Mouse (Mus musculus): ENCODE data around the gene Crebl2. TPM values are rescaled to one million over a fixed set of nuclear protein-coding genes. Genes with fewer than 3 reads are reported as not detected.

Gene Crebl2
- polyA plus RNA-seq, 1 experiment = 47.6 TPM

GRCm38 (mm10) chr6:134806130-134806529, 23.8 kb upstream of the Crebl2 start:
- Histone ChIP-seq H3K27ac (ENCODE audit: insufficient read depth, low read length) (no peak overlapping the region), H3K27me3 (ENCODE audit: control insufficient read depth, insufficient read depth, low read length) (no peaks in the 10 kb centered on the region), H3K4me3 (replicated peaks; ENCODE audit: insufficient read depth, low read depth, low read length) (no peak overlapping the region), H3K4me1 (ENCODE audit: control insufficient read depth, insufficient read depth, low read length) (no peaks in the 10 kb centered on the region)
- no peak for DNase-seq
- no peak for TF ChIP-seq POLR2A (IDR thresholded peaks at IDR 0.05; ENCODE audit: borderline replicate concordance, insufficient read depth, low read length)
- TF ChIP-seq CTCF (IDR thresholded peaks at IDR 0.05; ENCODE audit: borderline replicate concordance, insufficient read depth, low read depth, low read length) = no peak
- WGBS = 90% methylated on average over 6 of the region's 6 CpGs

GRCm38 (mm10) chr6:134807091-134807490, 22.9 kb upstream of the Crebl2 start:
- Histone ChIP-seq H3K27ac (ENCODE audit: insufficient read depth, low read length) (no peak overlapping the region), H3K27me3 (ENCODE audit: control insufficient read depth, insufficient read depth, low read length) (no peaks in the 10 kb centered on the region), H3K4me1 (ENCODE audit: control insufficient read depth, insufficient read depth, low read length) (no peaks in the 10 kb centered on the region), H3K4me3 (replicated peaks; ENCODE audit: insufficient read depth, low read depth, low read length) (no peak overlapping the region)
- DNase-seq = no peak
- 69% methylated on average over 2 of the region's 2 CpGs for WGBS
- no peak for TF ChIP-seq CTCF (IDR thresholded peaks at IDR 0.05; ENCODE audit: borderline replicate concordance, insufficient read depth, low read depth, low read length)
- TF ChIP-seq POLR2A (IDR thresholded peaks at IDR 0.05; ENCODE audit: borderline replicate concordance, insufficient read depth, low read length) = no peak

- no peaks in the 10 kb centered on the region for H3K27me3 ChIP-seq (ENCODE audit: control insufficient read depth, insufficient read depth, low read length)
- no peak overlapping the region for H3K27ac ChIP-seq (ENCODE audit: insufficient read depth, low read length)
- DNase-seq = no peak
- no peaks in the 10 kb centered on the region for H3K4me1 ChIP-seq (ENCODE audit: control insufficient read depth, insufficient read depth, low read length)
- no peak overlapping the region for H3K4me3 ChIP-seq (replicated peaks; ENCODE audit: insufficient read depth, low read depth, low read length)
- no peak for TF ChIP-seq POLR2A (IDR thresholded peaks at IDR 0.05; ENCODE audit: borderline replicate concordance, insufficient read depth, low read length)
- no peak for TF ChIP-seq CTCF (IDR thresholded peaks at IDR 0.05; ENCODE audit: borderline replicate concordance, insufficient read depth, low read depth, low read length)
- WGBS = 91% methylated on average over 11 of the region's 11 CpGs
Observed at GRCm38 (mm10) chr6:134807794-134808193, 22.2 kb upstream of the Crebl2 start.

- Histone ChIP-seq H3K27ac (ENCODE audit: insufficient read depth, low read length) (no peak overlapping the region), H3K4me3 (replicated peaks; ENCODE audit: insufficient read depth, low read depth, low read length) (no peak overlapping the region), H3K4me1 (ENCODE audit: control insufficient read depth, insufficient read depth, low read length) (no peaks in the 10 kb centered on the region), H3K27me3 (ENCODE audit: control insufficient read depth, insufficient read depth, low read length) (no peaks in the 10 kb centered on the region)
- WGBS = 78% methylated on average over 1 of the region's 1 CpGs
- no peak for DNase-seq
- TF ChIP-seq CTCF (IDR thresholded peaks at IDR 0.05; ENCODE audit: borderline replicate concordance, insufficient read depth, low read depth, low read length) = no peak
- TF ChIP-seq POLR2A (IDR thresholded peaks at IDR 0.05; ENCODE audit: borderline replicate concordance, insufficient read depth, low read length) = no peak
Observed at GRCm38 (mm10) chr6:134813066-134813465, 16.9 kb upstream of the Crebl2 start.

- WGBS = 72% methylated on average over 12 of the region's 12 CpGs
- no peak for TF ChIP-seq CTCF (IDR thresholded peaks at IDR 0.05; ENCODE audit: borderline replicate concordance, insufficient read depth, low read depth, low read length)
- no peak for TF ChIP-seq POLR2A (IDR thresholded peaks at IDR 0.05; ENCODE audit: borderline replicate concordance, insufficient read depth, low read length)
- Histone ChIP-seq H3K27ac (ENCODE audit: insufficient read depth, low read length) (no peak overlapping the region), H3K27me3 (ENCODE audit: control insufficient read depth, insufficient read depth, low read length) (no peaks in the 10 kb centered on the region), H3K4me1 (ENCODE audit: control insufficient read depth, insufficient read depth, low read length) (no peaks in the 10 kb centered on the region), H3K4me3 (replicated peaks; ENCODE audit: insufficient read depth, low read depth, low read length) (no peak overlapping the region)
- DNase-seq = no peak
Observed at GRCm38 (mm10) chr6:134817051-134817928, 12.7 kb upstream of the Crebl2 start.

GRCm38 (mm10) chr6:134819741-134820140, 10.2 kb upstream of the Crebl2 start:
- no peak overlapping the region for H3K27ac ChIP-seq (ENCODE audit: insufficient read depth, low read length)
- no peaks in the 10 kb centered on the region for H3K4me1 ChIP-seq (ENCODE audit: control insufficient read depth, insufficient read depth, low read length)
- TF ChIP-seq CTCF (IDR thresholded peaks at IDR 0.05; ENCODE audit: borderline replicate concordance, insufficient read depth, low read depth, low read length) = no peak
- TF ChIP-seq POLR2A (IDR thresholded peaks at IDR 0.05; ENCODE audit: borderline replicate concordance, insufficient read depth, low read length) = no peak
- no peak for DNase-seq
- no peak overlapping the region for H3K4me3 ChIP-seq (replicated peaks; ENCODE audit: insufficient read depth, low read depth, low read length)
- no peaks in the 10 kb centered on the region for H3K27me3 ChIP-seq (ENCODE audit: control insufficient read depth, insufficient read depth, low read length)
- WGBS = 59% methylated on average over 5 of the region's 5 CpGs

- 52% methylated on average over 6 of the region's 6 CpGs for WGBS
Observed at GRCm38 (mm10) chr6:134820411-134820810, 9.5 kb upstream of the Crebl2 start.

GRCm38 (mm10) chr6:134822844-134823243, 7.1 kb upstream of the Crebl2 start:
- H3K4me3 ChIP-seq (replicated peaks; ENCODE audit: insufficient read depth, low read depth, low read length) = no peak overlapping the region
- no peaks in the 10 kb centered on the region for H3K27me3 ChIP-seq (ENCODE audit: control insufficient read depth, insufficient read depth, low read length)
- no peak for DNase-seq
- peak; percentile 52; the same call in 1 of the 2 replicates for TF ChIP-seq CTCF (IDR thresholded peaks at IDR 0.05; ENCODE audit: borderline replicate concordance, insufficient read depth, low read depth, low read length)
- no peak for TF ChIP-seq POLR2A (IDR thresholded peaks at IDR 0.05; ENCODE audit: borderline replicate concordance, insufficient read depth, low read length)
- 70% methylated on average over 10 of the region's 10 CpGs for WGBS
- no peak overlapping the region for H3K27ac ChIP-seq (ENCODE audit: insufficient read depth, low read length)
- no peaks in the 10 kb centered on the region for H3K4me1 ChIP-seq (ENCODE audit: control insufficient read depth, insufficient read depth, low read length)

More at GRCm38 (mm10) chr6:134820411-134820810, 9.5 kb upstream of the Crebl2 start:
- DNase-seq = no peak
- Histone ChIP-seq H3K27ac (ENCODE audit: insufficient read depth, low read length) (no peak overlapping the region), H3K4me3 (replicated peaks; ENCODE audit: insufficient read depth, low read depth, low read length) (no peak overlapping the region), H3K27me3 (ENCODE audit: control insufficient read depth, insufficient read depth, low read length) (no peaks in the 10 kb centered on the region), H3K4me1 (ENCODE audit: control insufficient read depth, insufficient read depth, low read length) (no peaks in the 10 kb centered on the region)
- TF ChIP-seq CTCF (IDR thresholded peaks at IDR 0.05; ENCODE audit: borderline replicate concordance, insufficient read depth, low read depth, low read length) (no peak), POLR2A (IDR thresholded peaks at IDR 0.05; ENCODE audit: borderline replicate concordance, insufficient read depth, low read length) (no peak)
